In genomic region chr3:142474349-142474983, GRCm38 (mm10) we compare ENCODE assay signal across 9 mouse cellular contexts. TPM values are rescaled to one million over a fixed set of nuclear protein-coding genes. Genes with fewer than 3 reads are reported as not detected.
DNase-seq lines count a peak whose midpoint lies in the region; ATAC-seq and TF ChIP-seq lines count a peak whose summit lies in the region.
"Had no signal": no experiment of that assay in that cellular context is flagged by ENCODE, and none has a peak within 500 bp of the region (broad histone marks: within the 10 kb centered on the region; RNA-seq: fewer than 3 reads in every experiment).

No protein-coding gene starts in this region.

- intact Hi-C loops in gastrocnemius, postnatal 14 days (cut with DNase I; ENCODE audit: low total_unique reads), result loop anchor here (10.0 kb wide), 1 partner anchor 610 kb away; no protein-coding TSS in a partner anchor

- ATAC-seq in hindbrain, embryonic 12.5 days (ENCODE audit: low FRiP score), result no peak
- no peak for ATAC-seq in embryonic facial prominence, embryonic 15.5 days (ENCODE audit: insufficient number of reproducible peaks, low FRiP score, low TSS enrichment, low read depth)
- peak; percentile 45; the same call in 1 of the 2 replicates for ATAC-seq in midbrain, embryonic 13.5 days

- H3K9me3 ChIP-seq in hindbrain, embryonic 10.5 days, result no peaks in the 10 kb centered on the region
- H3K9me3 ChIP-seq in hindbrain, embryonic 12.5 days (replicated peaks), result no peaks in the 10 kb centered on the region
- H3K9me3 ChIP-seq in ES-E14 (ENCODE audit: control insufficient read depth, insufficient read depth, low read depth, low read length), result no peaks in the 10 kb centered on the region
- H3K9me3 ChIP-seq in embryonic facial prominence, embryonic 15.5 days (replicated peaks), result no peaks in the 10 kb centered on the region
- no peaks in the 10 kb centered on the region for H3K9me3 ChIP-seq in midbrain, embryonic 13.5 days

- no peaks in the 10 kb centered on the region for H3K27me3 ChIP-seq in hindbrain, embryonic 10.5 days (ENCODE audit: insufficient read depth, poor library complexity, severe bottlenecking)
- H3K27me3 ChIP-seq in hindbrain, embryonic 12.5 days, result no peaks in the 10 kb centered on the region
- H3K27me3 ChIP-seq in embryonic facial prominence, embryonic 15.5 days, result no peaks in the 10 kb centered on the region; the same call in 1 of the 2 replicates
- no peaks in the 10 kb centered on the region for H3K27me3 ChIP-seq in midbrain, embryonic 13.5 days

- H3K36me3 ChIP-seq in hindbrain, embryonic 10.5 days, result no peaks in the 10 kb centered on the region
- H3K36me3 ChIP-seq in hindbrain, embryonic 12.5 days, result no peaks in the 10 kb centered on the region
- no peaks in the 10 kb centered on the region for H3K36me3 ChIP-seq in ES-E14 (ENCODE audit: control insufficient read depth, insufficient read depth, low read length, poor library complexity, severe bottlenecking)
- H3K36me3 ChIP-seq in embryonic facial prominence, embryonic 15.5 days, result no peaks in the 10 kb centered on the region
- H3K36me3 ChIP-seq in midbrain, embryonic 13.5 days, result no peaks in the 10 kb centered on the region

- 29% methylated on average over 11 of the region's 11 CpGs for WGBS in hindbrain, embryonic 10.5 days
- 28% methylated on average over 11 of the region's 11 CpGs for WGBS in hindbrain, embryonic 12.5 days
- WGBS in embryonic facial prominence, embryonic 15.5 days, result 21% methylated on average over 11 of the region's 11 CpGs
- WGBS in midbrain, embryonic 13.5 days, result 30% methylated on average over 11 of the region's 11 CpGs

- H3K9ac ChIP-seq in hindbrain, embryonic 12.5 days, result no peak overlapping the region
- H3K9ac ChIP-seq in ES-E14 (ENCODE audit: insufficient read depth, low read depth, low read length, poor library complexity, severe bottlenecking), result no peak overlapping the region
- no peak overlapping the region for H3K9ac ChIP-seq in embryonic facial prominence, embryonic 15.5 days
- H3K9ac ChIP-seq in midbrain, embryonic 13.5 days (replicated peaks), result no peak overlapping the region

- H3K4me3 ChIP-seq in hindbrain, embryonic 10.5 days, result no peak overlapping the region
- H3K4me3 ChIP-seq in hindbrain, embryonic 12.5 days, result no peak overlapping the region
- H3K4me3 ChIP-seq in ES-E14 (ENCODE audit: insufficient read depth in 1 of 2, low read depth in 1 of 2, low read length in 2 of 2, poor library complexity in 1 of 2, severe bottlenecking in 1 of 2), result no peak overlapping the region
- no peak overlapping the region for H3K4me3 ChIP-seq in embryonic facial prominence, embryonic 15.5 days (replicated peaks)
- no peak overlapping the region for H3K4me3 ChIP-seq in midbrain, embryonic 13.5 days (replicated peaks)

- H3K4me1 ChIP-seq in hindbrain, embryonic 10.5 days (replicated peaks), result no peaks in the 10 kb centered on the region
- H3K4me1 ChIP-seq in hindbrain, embryonic 12.5 days, result no peaks in the 10 kb centered on the region
- no peaks in the 10 kb centered on the region for H3K4me1 ChIP-seq in ES-E14 (ENCODE audit: control insufficient read depth in 2 of 2, insufficient read depth in 2 of 2, low read length in 2 of 2, poor library complexity in 1 of 2)
- H3K4me1 ChIP-seq in embryonic facial prominence, embryonic 15.5 days, result no peaks in the 10 kb centered on the region
- no peaks in the 10 kb centered on the region for H3K4me1 ChIP-seq in midbrain, embryonic 13.5 days (replicated peaks)

- no peak overlapping the region for H3K4me2 ChIP-seq in hindbrain, embryonic 12.5 days (replicated peaks)
- H3K4me2 ChIP-seq in embryonic facial prominence, embryonic 15.5 days (replicated peaks), result peak overlapping the region; percentile 19
- H3K4me2 ChIP-seq in midbrain, embryonic 13.5 days (replicated peaks), result no peak overlapping the region

- no peak overlapping the region for H3K27ac ChIP-seq in hindbrain, embryonic 10.5 days
- H3K27ac ChIP-seq in hindbrain, embryonic 12.5 days, result no peak overlapping the region
- no peak overlapping the region for H3K27ac ChIP-seq in ES-E14 (ENCODE audit: insufficient read depth, low read depth, low read length, poor library complexity, severe bottlenecking)
- no peak overlapping the region for H3K27ac ChIP-seq in embryonic facial prominence, embryonic 15.5 days (replicated peaks)
- no peak overlapping the region for H3K27ac ChIP-seq in midbrain, embryonic 13.5 days
- H3K27ac ChIP-seq: macrophage had no signal

- DNase-seq in hindbrain, embryonic 10.5 days (ENCODE audit: low spot score), result peak; percentile 24
- DNase-seq in ES-E14 (ENCODE audit: low read depth, low spot score), result peak; percentile 17
- DNase-seq in kidney, adult 9 months, result peak; percentile 32
- DNase-seq in ovary, postnatal 10 days (ENCODE audit: low spot score), result no peak
- DNase-seq in gastrocnemius, postnatal 14 days, result no peak

- in situ Hi-C loops in ES-E14 (cut with MboI; ENCODE audit: low sequenced_read_pairs in 2 of 2, unreplicated experiment in 2 of 2), result loop anchor here (5.0 to 10.0 kb wide), 2 partner anchors 172 to 180 kb away; no protein-coding TSS in a partner anchor

TF ChIP-seq in ES-E14, 5 proteins besides CTCF, POLR2A, EP300 and RAD21:
- TF ChIP-seq MAFK (IDR thresholded peaks at IDR 0.05; ENCODE audit: insufficient read depth, low read depth, low read length), result no peak
- TF ChIP-seq HCFC1 (IDR thresholded peaks at IDR 0.05; ENCODE audit: borderline replicate concordance, insufficient read depth, low read length), result no peak
- TF ChIP-seq ZC3H11A (IDR thresholded peaks at IDR 0.05; ENCODE audit: borderline replicate concordance, low read depth, low read length), result no peak; the same call in 1 of the 2 replicates
- TF ChIP-seq CHD2 (IDR thresholded peaks at IDR 0.05; ENCODE audit: low read depth, low read length), result no peak
- no peak for TF ChIP-seq ZNF384 (IDR thresholded peaks at IDR 0.05; ENCODE audit: low read depth, low read length)

RNA-seq across cellular contexts. Expression of gene Gbp5, which starts 19.3 kb away (rescaled TPM):
- 0.07 TPM in 1 of 2 replicates, not detected in the other for polyA plus RNA-seq in hindbrain, embryonic 10.5 days (2016; fragmentation: Nextera tagmentation; extraction: Ambion mirVana)
- polyA plus RNA-seq in hindbrain, embryonic 12.5 days (2016; fragmentation: Nextera tagmentation; extraction: Ambion mirVana), result 0.05 TPM in 1 of 2 replicates, not detected in the other
- total RNA-seq in ES-E14 (2012; rRNA removed), result not detected in 2 replicates
- 0.09 and 0.12 TPM in 2 replicates for polyA plus RNA-seq in embryonic facial prominence, embryonic 15.5 days (2015; fragmentation: Nextera tagmentation; extraction: Ambion mirVana)
- 0.07 TPM in 1 of 2 replicates, not detected in the other for polyA plus RNA-seq in midbrain, embryonic 13.5 days (2015; fragmentation: Nextera tagmentation; extraction: Ambion mirVana)
- total RNA-seq in gastrocnemius, postnatal 14 days (2021), result 1 to 10 TPM; 2.2 to 2.3 TPM

RNA-seq across cellular contexts. Expression of gene Gbp7, which starts 55.7 kb away (rescaled TPM):
- polyA plus RNA-seq in hindbrain, embryonic 10.5 days (2016; fragmentation: Nextera tagmentation; extraction: Ambion mirVana), result 1.00 and 1.3 TPM in 2 replicates
- polyA plus RNA-seq in hindbrain, embryonic 12.5 days (2016; fragmentation: Nextera tagmentation; extraction: Ambion mirVana), result 1.5 and 2.0 TPM in 2 replicates
- 0.79 and 0.94 TPM in 2 replicates for total RNA-seq in ES-E14 (2012; rRNA removed)
- polyA plus RNA-seq in embryonic facial prominence, embryonic 15.5 days (2015; fragmentation: Nextera tagmentation; extraction: Ambion mirVana), result 2.6 and 3.6 TPM in 2 replicates
- polyA plus RNA-seq in midbrain, embryonic 13.5 days (2015; fragmentation: Nextera tagmentation; extraction: Ambion mirVana), result 1.2 and 1.3 TPM in 2 replicates
- total RNA-seq in gastrocnemius, postnatal 14 days (2021), result 1 to 10 TPM; 5.7 to 6.3 TPM

Comparison
In these comparisons a context has a peak if more than half of its experiments do, and no peak if none do; other contexts are left out.
1. DNase-seq: peak in hindbrain, embryonic 10.5 days (single experiment), ES-E14 (single experiment) and kidney, adult 9 months (single experiment); none in ovary, postnatal 10 days (single experiment) and gastrocnemius, postnatal 14 days (single experiment).